Mouse (Mus musculus) G1E-ER4 (cell line): ENCODE measurements around the gene Cebpe. TPM values are rescaled to one million over a fixed set of nuclear protein-coding genes. Genes with fewer than 3 reads are reported as not detected.

ENCODE experiments used
- GATA1 ChIP-seq: IDR thresholded peaks from one replicate; pipeline ENCODE4 v1.8.0; 2012; ENCODE audit warnings: low read length, inconsistent platforms
- polyA plus RNA-seq: library from polyadenylated mRNA; stranded (reverse); fragments of >175 nt; gene quantifications from 2 replicates; pipeline ENCODE4 v1.2.3, GENCODE M21; 2012

Cebpe gene
- not detected in 2 replicates for polyA plus RNA-seq

- TF ChIP-seq GATA1 = no peak
These were observed at the start of gene Cebpe for GRCm38 (mm10) chr14:54712074-54712473. TSS of gene Cebpe (minus strand) at chr14:54712174.

- TF ChIP-seq GATA1 = no peak
These were observed 44.4 kb upstream of the Cebpe start for GRCm38 (mm10) chr14:54756382-54756781.

- TF ChIP-seq GATA1 = no peak
These were observed 42.6 kb upstream of the Cebpe start for GRCm38 (mm10) chr14:54754602-54755018.

- TF ChIP-seq GATA1 = no peak
These were observed 42.1 kb upstream of the Cebpe start for GRCm38 (mm10) chr14:54753986-54754601.

DNA sequence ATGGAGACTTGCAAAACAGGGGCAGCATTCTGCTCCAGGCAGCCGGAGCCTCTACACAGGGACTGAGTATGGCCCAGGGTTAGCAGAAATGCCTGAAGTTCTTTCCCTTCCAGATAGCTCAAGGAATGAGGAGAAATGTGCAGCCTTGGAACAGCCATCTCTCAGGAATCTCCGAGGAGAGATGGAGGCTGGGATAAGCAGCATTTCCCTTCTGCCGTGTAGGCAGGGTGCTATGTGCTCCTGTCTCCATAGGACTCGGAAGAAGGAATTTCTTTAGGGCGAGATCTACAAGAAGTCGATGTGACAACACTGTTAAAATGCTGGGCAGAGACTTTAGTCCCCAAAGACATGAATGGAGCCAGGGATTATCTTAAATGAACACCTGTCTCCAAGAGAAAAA, 41.0 kb upstream of the Cebpe start:
- no peak for TF ChIP-seq GATA1

DNA sequence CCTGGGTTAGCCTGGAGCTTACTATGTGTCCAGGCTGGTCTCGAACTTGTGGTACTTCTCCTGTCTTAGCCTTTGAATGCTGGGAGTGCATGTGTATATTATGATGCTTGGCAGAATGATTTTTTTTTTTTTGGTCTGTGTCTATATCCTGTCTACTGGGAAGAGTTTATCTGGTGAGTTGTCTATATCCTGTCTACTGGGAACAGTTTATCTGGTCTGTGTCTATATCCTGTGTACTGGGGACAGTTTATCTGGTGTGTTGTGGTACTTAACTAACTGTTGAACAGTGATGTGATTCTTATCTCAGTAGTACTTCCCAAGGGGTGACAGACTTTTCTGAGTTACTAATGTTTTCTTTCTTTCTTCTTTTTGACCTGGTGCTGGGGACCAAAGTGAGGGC, 39.8 kb upstream of the Cebpe start:
- peak; percentile 34 for TF ChIP-seq GATA1

DNA sequence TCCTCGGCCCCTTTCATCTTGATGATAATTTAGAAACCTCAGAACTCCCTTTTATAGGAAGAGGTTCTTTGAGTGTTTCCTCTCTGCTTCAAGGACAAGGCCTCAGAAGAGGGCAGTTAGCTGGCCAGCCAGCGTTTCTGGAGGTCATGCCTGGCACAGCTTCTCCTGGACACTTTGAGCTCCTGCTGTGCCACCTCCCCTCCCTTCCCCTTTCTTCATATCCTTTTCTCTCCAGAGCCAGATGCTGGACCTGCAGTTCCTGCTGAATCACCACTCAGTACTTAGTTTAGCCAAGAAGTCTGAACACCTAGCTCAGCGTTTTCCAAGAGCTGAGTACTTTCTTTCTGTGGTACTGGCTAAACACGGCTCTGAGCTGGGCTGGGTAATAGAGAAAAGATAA, 37.3 kb upstream of the Cebpe start:
- no peak for TF ChIP-seq GATA1

- TF ChIP-seq GATA1 = no peak
These were observed 36.3 kb upstream of the Cebpe start for GRCm38 (mm10) chr14:54747942-54748917.

GRCm38 (mm10) chr14:54746038-54746437, 34.1 kb upstream of the Cebpe start:
- no peak for TF ChIP-seq GATA1

DNA sequence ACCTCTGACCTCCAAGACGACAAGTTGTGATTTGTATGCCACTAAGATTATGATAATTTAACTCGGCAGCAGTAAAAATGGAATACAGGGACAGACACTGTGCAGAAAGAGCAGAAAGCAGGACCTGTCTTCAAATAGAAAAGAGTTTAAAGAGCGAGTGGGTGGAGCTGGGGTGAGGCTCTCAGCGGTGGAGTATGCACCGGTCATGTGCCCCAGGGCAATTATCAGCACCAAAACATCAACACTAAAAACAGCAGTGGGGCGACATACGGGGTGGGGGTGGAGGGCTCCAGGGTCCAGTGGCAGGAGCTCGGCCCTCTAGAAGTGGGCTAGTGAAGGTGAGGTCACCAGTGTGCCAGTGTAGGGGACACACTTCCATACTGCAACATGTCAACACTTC, 32.5 kb upstream of the Cebpe start:
- no peak for TF ChIP-seq GATA1

- TF ChIP-seq GATA1 = no peak
These were observed 30.4 kb upstream of the Cebpe start for GRCm38 (mm10) chr14:54742375-54742774.

DNA sequence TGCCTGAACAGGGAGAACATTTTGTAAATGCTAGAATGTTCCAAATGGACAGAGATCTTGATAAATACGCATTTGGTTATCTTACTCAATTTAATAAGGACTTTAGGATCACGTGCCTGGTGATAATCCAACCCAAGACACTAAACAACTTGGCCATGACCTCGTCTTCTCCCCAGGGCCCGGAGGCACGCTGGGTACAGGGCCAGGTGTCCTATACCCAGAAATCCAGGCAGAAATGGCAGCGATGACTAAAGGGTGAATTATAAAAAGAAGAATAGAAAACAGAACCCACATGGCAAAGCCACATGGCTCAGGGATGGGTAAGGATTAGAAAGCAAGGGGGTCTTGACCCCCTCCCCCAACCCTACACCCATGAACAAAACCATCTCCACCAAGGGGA, 29.7 kb upstream of the Cebpe start:
- TF ChIP-seq GATA1 = no peak

DNA sequence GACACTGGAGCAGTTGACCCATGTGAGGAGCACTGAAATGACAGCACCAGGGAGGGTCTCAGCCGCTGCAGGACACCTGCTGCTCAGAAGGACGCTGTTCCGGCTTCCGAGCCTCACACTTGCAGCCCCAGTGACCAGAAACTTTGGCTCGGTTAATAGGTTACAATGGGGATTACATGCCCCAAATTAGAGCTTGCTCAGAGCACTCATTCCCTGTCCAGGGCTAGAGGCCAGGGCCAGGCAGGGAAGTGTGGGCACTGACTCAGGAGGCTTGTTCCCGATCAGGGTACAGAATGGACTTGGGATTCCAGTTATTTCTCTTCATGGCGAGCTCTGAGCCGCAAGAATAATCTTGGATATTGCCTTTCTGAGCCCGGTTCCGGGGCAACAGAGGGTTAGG, 25.7 kb upstream of the Cebpe start:
- TF ChIP-seq GATA1 = no peak

GRCm38 (mm10) chr14:54736555-54737552, 24.9 kb upstream of the Cebpe start:
- TF ChIP-seq GATA1 = no peak

GRCm38 (mm10) chr14:54735221-54735620, 23.2 kb upstream of the Cebpe start:
- TF ChIP-seq GATA1 = no peak
